Mouse (Mus musculus): ENCODE measurements around the gene Txlna. TPM values are rescaled to one million over a fixed set of nuclear protein-coding genes. Genes with fewer than 3 reads are reported as not detected.

The Txlna gene
- polyA plus RNA-seq, 1 experiment from 2014 or later: 39.7 TPM

DNA sequence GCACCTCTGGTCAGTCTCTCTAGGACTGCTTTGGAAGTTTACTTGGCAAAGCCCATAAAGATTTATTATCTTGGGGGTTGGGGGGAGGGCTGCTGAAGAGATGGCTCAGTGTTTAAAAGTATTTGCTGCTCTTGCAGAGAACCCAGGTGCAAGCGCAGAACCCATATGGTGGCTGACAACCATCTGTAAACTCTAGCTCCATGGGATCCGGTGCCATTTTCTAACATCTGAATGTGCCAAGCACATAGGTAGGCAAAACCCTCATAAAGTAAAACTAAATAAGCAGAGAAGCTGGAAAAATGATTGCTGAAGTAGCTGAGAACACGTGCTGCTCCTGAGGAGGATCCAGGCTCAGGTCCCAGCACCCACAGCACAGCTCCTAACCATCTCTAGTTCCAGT lies 20.7 kb upstream of the Txlna start:
- Histone ChIP-seq H3K36me3 (ENCODE audit: control insufficient read depth, insufficient read depth, low read length) (peaks cover 10% of the 10 kb centered on the region), H3K4me3 (ENCODE audit: low read length) (no peak overlapping the region), H3K4me1 (ENCODE audit: control insufficient read depth, insufficient read depth, low read depth, low read length) (no peaks in the 10 kb centered on the region), H3K9ac (ENCODE audit: low read depth, low read length) (no peak overlapping the region), H3K9me3 (ENCODE audit: control insufficient read depth, low read length) (no peaks in the 10 kb centered on the region), H3K4me2 (ENCODE audit: low read length) (no peak overlapping the region), H3K27me3 (replicated peaks; ENCODE audit: control insufficient read depth, insufficient read depth, low read length) (no peaks in the 10 kb centered on the region), H3K27ac (ENCODE audit: low read depth, low read length) (no peak overlapping the region)
- ATAC-seq: no peak
- 91% methylated on average over 3 of the region's 3 CpGs for WGBS

GRCm38 (mm10) chr4:129654770-129655169 lies 13.9 kb upstream of the Txlna start:
- 94% methylated on average over 14 of the region's 14 CpGs for WGBS
- no peaks in the 10 kb centered on the region for H3K4me1 ChIP-seq (ENCODE audit: control insufficient read depth, insufficient read depth, low read depth, low read length)
- ATAC-seq: no peak

GRCm38 (mm10) chr4:129650359-129650758 lies 9.5 kb upstream of the Txlna start:
- no peaks in the 10 kb centered on the region for H3K4me1 ChIP-seq (ENCODE audit: control insufficient read depth, insufficient read depth, low read depth, low read length)
- H3K9ac ChIP-seq (ENCODE audit: low read depth, low read length): no peak overlapping the region
- peaks cover 60% of the 10 kb centered on the region for H3K36me3 ChIP-seq (ENCODE audit: control insufficient read depth, insufficient read depth, low read length)
- H3K9me3 ChIP-seq (ENCODE audit: control insufficient read depth, low read length): no peaks in the 10 kb centered on the region
- H3K27me3 ChIP-seq (replicated peaks; ENCODE audit: control insufficient read depth, insufficient read depth, low read length): no peaks in the 10 kb centered on the region
- ATAC-seq: no peak
- no peak overlapping the region for H3K4me3 ChIP-seq (ENCODE audit: low read length)
- H3K27ac ChIP-seq (ENCODE audit: low read depth, low read length): no peak overlapping the region
- WGBS: 96% methylated on average over 8 of the region's 8 CpGs
- H3K4me2 ChIP-seq (ENCODE audit: low read length): no peak overlapping the region

More at GRCm38 (mm10) chr4:129654770-129655169, 13.9 kb upstream of the Txlna start:
- Histone ChIP-seq H3K9me3 (ENCODE audit: control insufficient read depth, low read length) (no peaks in the 10 kb centered on the region), H3K4me3 (ENCODE audit: low read length) (no peak overlapping the region), H3K36me3 (ENCODE audit: control insufficient read depth, insufficient read depth, low read length) (peaks cover 50% of the 10 kb centered on the region), H3K9ac (ENCODE audit: low read depth, low read length) (no peak overlapping the region), H3K27me3 (replicated peaks; ENCODE audit: control insufficient read depth, insufficient read depth, low read length) (no peaks in the 10 kb centered on the region), H3K27ac (ENCODE audit: low read depth, low read length) (no peak overlapping the region), H3K4me2 (ENCODE audit: low read length) (no peak overlapping the region)

DNA sequence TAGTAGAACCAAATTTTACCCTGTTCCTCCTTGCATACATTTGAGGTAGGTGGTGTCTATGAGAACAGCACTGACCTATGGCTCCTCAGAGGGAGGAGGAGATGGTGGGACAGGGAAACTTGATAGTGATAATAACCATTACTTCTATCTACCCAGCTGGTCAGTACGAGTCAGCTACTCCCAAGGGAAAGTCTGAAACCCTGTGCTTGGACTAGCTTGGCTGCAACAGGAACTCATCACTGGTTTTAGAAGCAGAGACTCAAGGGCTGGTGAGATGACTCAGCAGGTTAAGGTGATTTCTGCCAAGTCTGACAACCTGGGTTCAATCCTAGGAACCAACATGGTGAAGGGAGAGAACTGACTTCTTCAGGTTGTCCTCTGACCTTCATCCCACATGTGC lies 7.8 kb upstream of the Txlna start:
- Histone ChIP-seq H3K4me1 (ENCODE audit: control insufficient read depth, insufficient read depth, low read depth, low read length) (no peaks in the 10 kb centered on the region), H3K36me3 (ENCODE audit: control insufficient read depth, insufficient read depth, low read length) (peaks cover 44% of the 10 kb centered on the region), H3K4me2 (ENCODE audit: low read length) (no peak overlapping the region), H3K9me3 (ENCODE audit: control insufficient read depth, low read length) (no peaks in the 10 kb centered on the region), H3K4me3 (ENCODE audit: low read length) (no peak overlapping the region), H3K27ac (ENCODE audit: low read depth, low read length) (no peak overlapping the region), H3K9ac (ENCODE audit: low read depth, low read length) (no peak overlapping the region), H3K27me3 (replicated peaks; ENCODE audit: control insufficient read depth, insufficient read depth, low read length) (no peaks in the 10 kb centered on the region)
- ATAC-seq: no peak
- WGBS: 90% methylated on average over 1 of the region's 1 CpGs

DNA sequence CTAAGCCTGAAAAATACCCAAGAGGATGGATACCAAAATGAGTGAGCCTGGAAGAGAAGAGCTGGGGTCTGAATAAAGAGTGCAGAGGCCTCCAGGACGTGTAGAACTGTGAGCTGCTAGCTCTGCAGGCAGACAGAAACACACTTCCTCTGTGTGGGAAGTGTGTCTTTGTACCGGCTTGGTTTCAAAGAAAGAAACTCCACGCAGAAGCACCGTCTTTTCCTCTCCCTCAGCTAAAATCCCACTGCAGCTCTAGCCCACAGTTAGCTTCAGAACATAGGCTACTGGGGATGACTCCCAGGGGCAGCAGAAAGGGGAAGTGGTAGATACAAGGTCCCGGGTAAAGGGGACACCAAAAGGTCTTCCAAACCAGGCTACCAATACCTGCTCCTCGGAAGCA lies 4.3 kb upstream of the Txlna start:
- ATAC-seq: no peak

DNA sequence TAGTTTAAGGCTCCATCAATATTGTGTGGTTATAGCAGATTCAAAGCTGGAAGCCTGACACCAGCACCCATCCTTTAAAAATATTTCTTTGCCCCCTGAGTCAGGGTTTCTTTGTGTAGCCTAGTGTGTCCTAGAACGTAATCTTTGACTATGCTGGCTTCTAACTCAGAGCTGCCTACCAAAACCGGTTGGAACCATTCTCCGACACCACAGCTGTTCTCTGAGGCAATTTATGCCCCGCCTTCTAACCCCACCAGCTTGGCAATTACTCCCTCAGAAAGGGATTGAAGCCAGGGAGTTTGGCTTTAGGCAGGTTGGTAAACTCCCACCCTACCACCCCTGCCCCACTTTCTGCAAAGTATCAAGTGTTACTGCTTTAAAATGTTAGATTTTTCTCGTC lies 891 bp upstream of the Txlna start:
- H3K4me3 ChIP-seq (ENCODE audit: low read length): no peak overlapping the region
- H3K27ac ChIP-seq (ENCODE audit: low read depth, low read length): no peak overlapping the region
- peaks cover 22% of the 10 kb centered on the region for H3K4me1 ChIP-seq (ENCODE audit: control insufficient read depth, insufficient read depth, low read depth, low read length)
- no peak overlapping the region for H3K9ac ChIP-seq (ENCODE audit: low read depth, low read length)
- peak overlapping the region; percentile 46; the same call in 1 of the 2 replicates for H3K4me2 ChIP-seq (ENCODE audit: low read length)
- 42% methylated on average over 5 of the region's 5 CpGs for WGBS
- no peaks in the 10 kb centered on the region for H3K27me3 ChIP-seq (replicated peaks; ENCODE audit: control insufficient read depth, insufficient read depth, low read length)
- H3K36me3 ChIP-seq (ENCODE audit: control insufficient read depth, insufficient read depth, low read length): peaks cover 10% of the 10 kb centered on the region
- ATAC-seq: no peak
- no peaks in the 10 kb centered on the region for H3K9me3 ChIP-seq (ENCODE audit: control insufficient read depth, low read length)

More for the DNA sequence above, 4.3 kb upstream of the Txlna start:
- Histone ChIP-seq H3K4me3 (ENCODE audit: low read length) (no peak overlapping the region), H3K36me3 (ENCODE audit: control insufficient read depth, insufficient read depth, low read length) (peaks cover 25% of the 10 kb centered on the region), H3K27me3 (replicated peaks; ENCODE audit: control insufficient read depth, insufficient read depth, low read length) (no peaks in the 10 kb centered on the region), H3K4me1 (ENCODE audit: control insufficient read depth, insufficient read depth, low read depth, low read length) (peaks cover 3% of the 10 kb centered on the region), H3K9me3 (ENCODE audit: control insufficient read depth, low read length) (no peaks in the 10 kb centered on the region), H3K9ac (ENCODE audit: low read depth, low read length) (no peak overlapping the region), H3K27ac (ENCODE audit: low read depth, low read length) (no peak overlapping the region), H3K4me2 (ENCODE audit: low read length) (no peak overlapping the region)
- 88% methylated on average over 6 of the region's 6 CpGs for WGBS

DNA sequence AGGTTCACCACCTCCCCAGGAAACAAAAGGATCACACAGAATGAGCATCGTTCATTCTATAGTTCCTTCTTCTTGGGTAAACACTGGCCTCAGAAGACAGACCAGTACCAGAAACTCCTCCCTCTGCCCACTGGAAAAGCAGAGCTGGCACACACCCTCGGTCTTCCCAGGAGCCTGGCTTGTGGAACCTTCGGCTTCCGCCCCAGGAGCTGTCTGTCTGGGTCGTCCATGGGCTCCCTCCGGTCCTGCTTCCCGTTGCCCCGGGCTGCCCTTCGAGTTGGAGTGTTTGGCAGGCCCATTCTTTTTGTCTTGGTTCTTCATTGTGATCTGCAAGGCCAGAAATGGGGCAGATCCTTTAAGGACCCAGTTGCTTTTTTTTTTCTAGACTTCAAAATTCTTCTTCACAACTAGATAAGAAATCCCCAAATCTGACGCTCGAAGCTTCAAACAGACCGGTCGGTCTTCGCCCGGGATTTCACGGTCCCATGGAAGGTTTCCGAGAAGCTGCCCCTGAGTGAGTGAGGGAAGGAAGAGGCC lies 696 bp downstream of the Txlna start:
- peak overlapping the region; percentile 93 for H3K4me2 ChIP-seq (ENCODE audit: low read length)
- peak overlapping the region; percentile 78 for H3K9ac ChIP-seq (ENCODE audit: low read depth, low read length)
- H3K9me3 ChIP-seq (ENCODE audit: control insufficient read depth, low read length): no peaks in the 10 kb centered on the region
- H3K4me3 ChIP-seq (ENCODE audit: low read length): peak overlapping the region; percentile 69
- peak overlapping the region; percentile 97 for H3K27ac ChIP-seq (ENCODE audit: low read depth, low read length)
- peaks cover 22% of the 10 kb centered on the region for H3K4me1 ChIP-seq (ENCODE audit: control insufficient read depth, insufficient read depth, low read depth, low read length)
- peaks cover 22% of the 10 kb centered on the region for H3K36me3 ChIP-seq (ENCODE audit: control insufficient read depth, insufficient read depth, low read length)
- no peaks in the 10 kb centered on the region for H3K27me3 ChIP-seq (replicated peaks; ENCODE audit: control insufficient read depth, insufficient read depth, low read length)
- WGBS: 2% methylated on average over 17 of the region's 17 CpGs
- no peak for ATAC-seq

DNA sequence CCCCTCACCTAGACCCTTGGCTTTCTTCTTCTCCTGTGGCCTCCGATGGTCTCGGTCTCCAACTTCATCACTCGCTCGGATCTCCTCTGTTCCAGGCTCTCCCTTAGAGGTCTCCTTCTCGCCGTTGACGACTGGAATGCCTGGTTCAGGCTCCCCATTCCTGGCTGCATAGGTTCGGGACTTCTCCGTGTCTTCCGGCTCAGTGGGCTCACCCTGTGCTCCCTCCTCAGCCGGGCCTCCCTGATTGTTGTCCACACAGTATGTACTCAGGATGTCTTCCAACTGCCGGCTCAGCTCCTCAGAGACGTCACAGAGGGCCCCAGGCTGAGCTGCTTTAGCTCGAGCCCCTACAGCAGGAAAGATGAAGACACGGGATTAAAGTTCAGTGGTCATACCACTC lies 1.6 kb downstream of the Txlna start:
- Histone ChIP-seq H3K4me2 (ENCODE audit: low read length) (peak overlapping the region; percentile 93), H3K4me1 (ENCODE audit: control insufficient read depth, insufficient read depth, low read depth, low read length) (peaks cover 22% of the 10 kb centered on the region), H3K9ac (ENCODE audit: low read depth, low read length) (no peak overlapping the region; the same call in 1 of the 2 replicates), H3K9me3 (ENCODE audit: control insufficient read depth, low read length) (no peaks in the 10 kb centered on the region), H3K27ac (ENCODE audit: low read depth, low read length) (no peak overlapping the region), H3K27me3 (replicated peaks; ENCODE audit: control insufficient read depth, insufficient read depth, low read length) (no peaks in the 10 kb centered on the region), H3K36me3 (ENCODE audit: control insufficient read depth, insufficient read depth, low read length) (peaks cover 27% of the 10 kb centered on the region), H3K4me3 (ENCODE audit: low read length) (peak overlapping the region; percentile 69)
- 79% methylated on average over 15 of the region's 15 CpGs for WGBS
- ATAC-seq: no peak

GRCm38 (mm10) chr4:129633852-129634251 lies 7.0 kb downstream of the Txlna start:
- peaks cover 72% of the 10 kb centered on the region for H3K36me3 ChIP-seq (ENCODE audit: control insufficient read depth, insufficient read depth, low read length)
- no peak overlapping the region for H3K4me3 ChIP-seq (ENCODE audit: low read length)
- WGBS: 95% methylated on average over 6 of the region's 6 CpGs

More at GRCm38 (mm10) chr4:129633852-129634251, 7.0 kb downstream of the Txlna start:
- no peaks in the 10 kb centered on the region for H3K27me3 ChIP-seq (replicated peaks; ENCODE audit: control insufficient read depth, insufficient read depth, low read length)
- no peak overlapping the region for H3K27ac ChIP-seq (ENCODE audit: low read depth, low read length)
- no peak overlapping the region for H3K9ac ChIP-seq (ENCODE audit: low read depth, low read length)
- no peak for ATAC-seq
- peaks cover 13% of the 10 kb centered on the region; the same call in 1 of the 2 replicates for H3K4me1 ChIP-seq (ENCODE audit: control insufficient read depth, insufficient read depth, low read depth, low read length)
- H3K4me2 ChIP-seq (ENCODE audit: low read length): no peak overlapping the region
- H3K9me3 ChIP-seq (ENCODE audit: control insufficient read depth, low read length): no peaks in the 10 kb centered on the region
